Mouse (Mus musculus) E14TG2a.4 (cell line): Measurements from ENCODE around the gene Csrnp2.

Experiments used
- H3K27me3 ChIP-seq: 2 replicates; pipeline ENCODE4 v1.6.1; 2014; ENCODE audit warnings: low read length, control low read depth; ENCODE audit not compliant: insufficient read depth
- H3K36me3 ChIP-seq: 2 replicates; pipeline ENCODE4 v1.6.1; 2014; ENCODE audit warnings: low read length, control low read depth; ENCODE audit not compliant: insufficient read depth
- H3K4me1 ChIP-seq: replicated peaks from 2 replicates; pipeline ENCODE4 v1.6.1; 2014; ENCODE audit warnings: low read depth, low read length, control low read depth
- H3K4me3 ChIP-seq: replicated peaks from 2 replicates; pipeline ENCODE4 v1.5.1; 2014; ENCODE audit warnings: mild to moderate bottlenecking, low read length
- H3K9me3 ChIP-seq: 2 replicates; pipeline ENCODE4 v1.6.1; 2014; ENCODE audit warnings: low read length, control low read depth
- CTCF ChIP-seq: conservative IDR thresholded peaks from 2 replicates; pipeline ENCODE4 v1.5.1; 2014; ENCODE audit warnings: low read length
- NANOG ChIP-seq: IDR thresholded peaks from 2 replicates; pipeline ENCODE4 v1.6.1; 2014; ENCODE audit warnings: borderline replicate concordance, low read length, mixed read lengths
- POU5F1 ChIP-seq: IDR thresholded peaks from 2 replicates; pipeline ENCODE4 v1.6.1; 2014; ENCODE audit warnings: low read length, borderline replicate concordance

Gene Csrnp2

DNA sequence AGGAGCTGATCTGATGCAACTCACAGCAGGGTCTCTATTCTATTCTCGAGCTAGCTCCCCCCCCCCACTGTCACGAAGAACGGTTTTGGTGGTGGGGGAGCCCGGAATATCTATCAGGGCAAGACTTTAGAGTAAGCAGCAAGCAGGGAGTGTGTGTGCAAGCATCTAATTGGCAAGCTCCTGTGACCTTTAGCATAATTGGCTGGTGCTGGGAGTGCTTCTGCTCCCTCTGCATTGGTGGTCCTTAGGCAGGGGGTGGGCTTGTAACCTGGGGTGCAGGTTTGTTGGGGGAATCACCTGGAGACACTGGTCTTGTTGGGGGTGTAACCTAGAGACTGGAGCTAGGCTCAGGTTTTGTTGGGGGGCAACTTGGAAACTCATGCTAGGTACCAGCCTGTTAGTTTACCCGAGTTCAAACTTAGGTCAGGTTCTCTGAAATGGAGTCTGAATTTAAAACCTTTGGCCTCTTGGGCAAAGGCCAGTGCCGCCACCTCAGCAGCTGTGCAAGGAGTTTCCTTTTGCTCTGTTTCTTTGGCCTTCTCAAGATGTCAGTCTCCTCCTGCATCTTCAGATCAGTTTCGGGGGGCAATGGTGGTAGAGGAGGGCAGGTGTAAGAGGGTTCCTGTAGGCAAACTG lies 38.8 kb downstream of the Csrnp2 start:
- no peak overlapping the region for H3K4me3 ChIP-seq
- peaks cover 34% of the 10 kb centered on the region for H3K4me1 ChIP-seq
- TF ChIP-seq NANOG (no peak), POU5F1 (no peak), CTCF (no peak)
- peaks cover 13% of the 10 kb centered on the region for H3K27me3 ChIP-seq
- no peaks in the 10 kb centered on the region for H3K36me3 ChIP-seq
- H3K9me3 ChIP-seq = no peaks in the 10 kb centered on the region

DNA sequence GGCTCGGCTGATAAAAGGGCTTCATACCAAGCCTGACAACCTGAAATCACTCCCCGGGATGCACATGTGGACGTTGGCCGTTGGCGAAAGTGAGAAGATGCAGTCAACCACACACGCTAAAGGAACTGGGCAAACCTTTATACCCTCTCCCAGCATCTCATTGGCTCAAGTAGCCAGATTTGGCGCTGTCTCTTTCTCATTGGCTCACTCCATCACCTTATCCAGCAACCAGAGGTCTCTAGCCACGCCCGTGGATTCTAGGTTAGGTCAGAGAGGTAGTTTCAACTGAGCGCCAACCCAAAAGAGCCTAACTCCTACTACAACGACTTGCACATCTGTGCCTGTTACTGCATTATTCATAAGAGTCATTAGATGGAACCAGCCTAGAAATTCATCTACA lies 42.8 kb downstream of the Csrnp2 start:
- TF ChIP-seq CTCF = no peak
- no peak for TF ChIP-seq NANOG
- no peak for TF ChIP-seq POU5F1
- peaks cover 24% of the 10 kb centered on the region for H3K4me1 ChIP-seq
- peak overlapping the region; percentile 50; the same call in 1 of the 2 replicates for H3K4me3 ChIP-seq
- H3K9me3 ChIP-seq = no peaks in the 10 kb centered on the region
- 0 out of 2 replicates have a peak, but pooled peaks cover 3% of the 10 kb centered on the region for H3K27me3 ChIP-seq
- H3K36me3 ChIP-seq = no peaks in the 10 kb centered on the region

DNA sequence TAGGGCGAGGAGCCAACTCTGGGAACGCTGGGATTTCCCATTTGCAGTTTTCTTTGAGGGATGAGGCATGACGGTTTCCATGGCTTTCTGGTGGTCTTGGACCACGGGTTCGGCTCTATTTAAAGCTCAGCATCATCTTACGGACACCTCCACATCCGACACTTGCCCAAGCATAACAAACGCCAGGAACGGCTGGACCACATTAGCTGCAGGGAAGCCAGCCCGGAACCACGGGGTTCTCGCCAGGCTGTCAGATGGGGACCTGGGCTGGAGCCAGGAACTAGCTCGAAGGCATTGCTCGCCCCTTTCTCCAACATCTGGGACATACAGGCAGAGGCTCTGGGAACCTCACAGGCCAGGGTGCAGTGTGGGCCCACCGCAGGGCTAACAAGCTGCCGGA lies 44.0 kb downstream of the Csrnp2 start:
- Histone ChIP-seq H3K4me3 (0 out of 2 replicates have a peak overlapping the region, but pooled peaks have one; percentile 17), H3K9me3 (no peaks in the 10 kb centered on the region), H3K4me1 (peaks cover 19% of the 10 kb centered on the region), H3K36me3 (no peaks in the 10 kb centered on the region), H3K27me3 (0 out of 2 replicates have a peak, but pooled peaks cover 3% of the 10 kb centered on the region)
- no peak for TF ChIP-seq POU5F1

DNA sequence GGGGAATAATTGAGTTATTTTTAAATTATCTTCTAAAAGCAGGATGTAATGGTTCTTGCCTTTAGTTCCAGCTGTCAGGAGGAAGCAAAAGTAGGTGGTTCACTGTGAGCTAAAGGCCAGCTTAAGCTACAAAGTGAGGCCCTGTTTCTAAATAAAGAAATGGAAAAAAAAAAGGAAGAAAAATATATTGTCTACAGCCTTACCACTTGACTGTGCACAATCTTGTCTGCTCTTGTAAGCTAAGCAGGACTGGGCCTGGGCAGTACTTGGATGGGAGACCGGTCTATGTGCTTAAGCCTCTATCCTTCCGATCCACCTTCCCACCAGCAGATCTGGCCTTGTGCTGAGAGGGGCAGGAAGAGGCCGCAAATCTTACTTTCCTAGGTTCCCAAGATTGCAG lies 45.8 kb downstream of the Csrnp2 start:
- H3K4me1 ChIP-seq = peaks cover 16% of the 10 kb centered on the region
- no peaks in the 10 kb centered on the region for H3K9me3 ChIP-seq
- H3K36me3 ChIP-seq = no peaks in the 10 kb centered on the region
- TF ChIP-seq POU5F1 = no peak
- TF ChIP-seq NANOG = no peak
- no peak for TF ChIP-seq CTCF
- H3K4me3 ChIP-seq = no peak overlapping the region
- 0 out of 2 replicates have a peak, but pooled peaks cover 3% of the 10 kb centered on the region for H3K27me3 ChIP-seq

DNA sequence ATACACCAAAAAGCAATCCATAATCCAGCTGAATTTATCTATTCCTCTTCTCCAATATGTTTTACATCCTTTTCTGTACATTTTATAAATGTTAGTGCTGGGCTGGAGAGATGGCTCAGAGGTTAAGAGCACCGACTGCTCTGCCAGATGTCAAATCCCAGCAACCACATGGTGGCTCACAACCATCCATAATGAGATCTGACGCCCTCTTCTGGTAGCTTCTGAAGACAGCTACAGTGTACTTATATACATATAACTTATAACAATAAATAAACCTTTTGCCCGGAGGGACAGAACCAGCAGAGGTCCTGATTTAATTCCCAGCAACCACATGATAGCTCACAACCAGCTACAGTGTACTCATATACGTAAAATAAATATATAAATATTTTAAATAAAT lies 46.7 kb downstream of the Csrnp2 start:
- Histone ChIP-seq H3K36me3 (no peaks in the 10 kb centered on the region), H3K9me3 (no peaks in the 10 kb centered on the region), H3K27me3 (0 out of 2 replicates have a peak, but pooled peaks cover 3% of the 10 kb centered on the region), H3K4me3 (no peak overlapping the region), H3K4me1 (peaks cover 25% of the 10 kb centered on the region)
- 0 out of 2 replicates have a peak, but pooled peaks have one; percentile 16 for TF ChIP-seq CTCF
- TF ChIP-seq NANOG = no peak

DNA sequence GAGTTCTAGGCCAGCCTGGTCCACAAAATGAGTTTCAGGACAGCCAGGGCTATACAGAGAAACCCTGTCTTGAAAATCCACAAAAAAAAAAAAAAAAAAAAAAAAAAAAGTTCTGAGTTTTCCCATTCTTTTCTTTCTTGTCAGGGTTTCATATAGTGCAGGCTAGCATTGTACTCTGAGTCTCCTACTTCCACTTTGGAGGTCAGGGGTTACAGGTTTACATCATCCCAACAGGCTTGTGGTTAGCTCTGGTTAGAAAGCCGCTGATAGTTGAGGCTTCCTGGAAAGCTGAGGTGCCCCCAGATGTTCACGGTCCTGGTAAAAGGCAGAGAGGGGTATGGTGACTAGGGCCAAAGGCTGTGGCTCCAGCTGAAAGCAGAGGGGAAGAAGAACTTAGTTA lies 48.4 kb downstream of the Csrnp2 start:
- TF ChIP-seq POU5F1 (no peak), NANOG (no peak), CTCF (no peak)
- peaks cover 24% of the 10 kb centered on the region for H3K4me1 ChIP-seq
- H3K27me3 ChIP-seq = 0 out of 2 replicates have a peak, but pooled peaks cover 3% of the 10 kb centered on the region
- no peaks in the 10 kb centered on the region for H3K9me3 ChIP-seq
- H3K36me3 ChIP-seq = no peaks in the 10 kb centered on the region
- no peak overlapping the region for H3K4me3 ChIP-seq

DNA sequence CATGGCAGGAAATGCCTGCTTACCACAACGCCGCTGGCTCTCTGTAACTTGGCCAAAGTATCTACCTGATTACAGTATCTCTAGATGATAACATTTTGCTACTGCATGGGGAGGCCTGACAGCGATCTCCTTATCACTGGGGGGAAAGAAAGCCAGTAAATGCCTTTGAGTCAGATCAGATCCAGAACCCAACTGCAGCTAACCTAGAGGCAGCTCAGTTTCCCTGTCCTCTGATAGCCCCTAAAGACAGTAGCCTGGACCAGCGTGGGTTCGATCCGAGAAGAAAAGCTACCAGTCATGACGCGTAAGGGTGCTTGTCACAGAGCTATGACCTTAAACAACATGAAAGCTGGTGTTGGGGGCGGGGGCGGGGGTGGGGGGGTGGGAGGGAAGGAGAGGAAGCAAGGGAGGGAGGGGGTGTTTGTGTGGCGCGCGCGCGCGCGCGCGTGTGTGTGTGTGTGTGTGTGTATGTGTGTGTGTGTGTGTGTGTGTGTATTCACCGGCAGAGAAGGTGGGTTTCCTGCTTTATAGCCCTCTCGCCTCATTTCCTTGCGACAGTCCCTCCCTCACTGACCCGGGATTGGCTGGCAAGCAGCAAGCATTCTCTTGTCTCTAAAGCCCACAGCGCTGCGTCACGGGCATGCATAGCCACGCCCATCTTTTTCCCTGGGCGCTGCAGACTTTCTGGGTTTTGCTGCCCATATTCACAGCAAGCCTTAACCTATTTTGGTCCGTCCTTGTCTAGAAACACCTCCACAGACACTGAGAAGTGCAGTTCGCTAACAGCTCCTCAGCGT lies 52.0 kb downstream of the Csrnp2 start:
- Histone ChIP-seq H3K27me3 (no peaks in the 10 kb centered on the region), H3K4me3 (peak overlapping the region; percentile 50), H3K4me1 (peaks cover 15% of the 10 kb centered on the region), H3K36me3 (no peaks in the 10 kb centered on the region), H3K9me3 (no peaks in the 10 kb centered on the region)
- TF ChIP-seq POU5F1 (no peak), CTCF (no peak), NANOG (no peak)

DNA sequence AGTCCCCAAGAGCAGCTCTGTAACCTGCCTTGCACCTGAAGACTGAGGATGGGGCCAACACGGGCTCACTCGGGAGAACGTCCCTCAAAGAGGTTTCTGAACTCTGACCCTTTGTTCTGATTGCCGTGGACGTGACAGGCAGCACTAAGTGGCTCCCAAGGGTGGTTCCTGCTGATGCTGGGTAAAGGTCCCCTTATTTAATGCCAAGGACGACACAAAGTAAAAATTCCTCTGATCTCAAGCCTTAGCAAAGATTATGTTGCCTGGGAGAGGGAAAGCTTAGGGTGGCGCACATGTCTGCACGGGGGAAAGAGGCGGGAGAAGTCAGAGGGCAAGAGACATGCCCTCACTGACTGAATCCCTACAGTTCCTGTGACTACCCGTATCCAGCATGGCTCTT lies 58.8 kb downstream of the Csrnp2 start:
- TF ChIP-seq NANOG (no peak), POU5F1 (no peak)
- 0 out of 2 replicates have a peak, but pooled peaks cover 2% of the 10 kb centered on the region for H3K4me1 ChIP-seq
- no peak overlapping the region for H3K4me3 ChIP-seq
- H3K27me3 ChIP-seq = peaks cover 15% of the 10 kb centered on the region; the same call in 1 of the 2 replicates
- no peaks in the 10 kb centered on the region for H3K9me3 ChIP-seq
- H3K36me3 ChIP-seq = no peaks in the 10 kb centered on the region

DNA sequence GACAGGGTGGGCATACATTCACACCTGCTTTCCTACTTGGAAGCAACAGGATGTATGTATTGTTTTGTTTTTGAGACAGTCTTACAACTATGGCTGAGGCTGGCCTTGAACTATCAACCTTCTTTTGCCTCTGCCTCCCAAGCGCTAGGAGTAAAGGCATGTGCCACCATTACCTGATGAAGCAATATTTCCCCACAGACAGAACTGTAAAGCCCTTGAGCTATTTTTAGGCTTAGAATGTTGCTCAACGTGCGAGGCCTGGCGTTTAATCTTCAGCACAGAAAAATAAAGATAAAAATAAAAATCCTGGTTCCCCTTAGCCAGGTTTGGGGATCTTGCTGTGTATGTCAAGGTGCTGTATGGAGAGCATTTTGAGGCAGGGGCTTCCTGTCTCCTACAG lies 59.2 kb downstream of the Csrnp2 start:
- TF ChIP-seq POU5F1 = no peak
- TF ChIP-seq NANOG = no peak
- no peak for TF ChIP-seq CTCF
- Histone ChIP-seq H3K9me3 (no peaks in the 10 kb centered on the region), H3K4me1 (0 out of 2 replicates have a peak, but pooled peaks cover 2% of the 10 kb centered on the region), H3K4me3 (no peak overlapping the region), H3K27me3 (peaks cover 15% of the 10 kb centered on the region; the same call in 1 of the 2 replicates), H3K36me3 (no peaks in the 10 kb centered on the region)
